Mouse (Mus musculus) C2C12 (cell line): ENCODE results near the gene Ank3.

ENCODE experiments used
- CTCF ChIP-seq: IDR thresholded peaks from one replicate; pipeline ENCODE4 v1.5.1; 2011; ENCODE audit not compliant: control insufficient read depth, insufficient read depth, insufficient read length
- FOSL1 ChIP-seq: IDR thresholded peaks from one replicate; pipeline ENCODE4 v1.8.0; 2011; ENCODE audit warnings: mild to moderate bottlenecking, low read length; ENCODE audit not compliant: poor library complexity, insufficient read depth, severe bottlenecking
- MAX ChIP-seq: IDR thresholded peaks from one replicate; pipeline ENCODE4 v1.6.1; 2011; ENCODE audit warnings: mild to moderate bottlenecking, control low read depth
- USF1 ChIP-seq: IDR thresholded peaks from one replicate; pipeline ENCODE4 v1.6.1; 2011; ENCODE audit warnings: low read depth, mild to moderate bottlenecking, control low read depth, moderate library complexity

DNA sequence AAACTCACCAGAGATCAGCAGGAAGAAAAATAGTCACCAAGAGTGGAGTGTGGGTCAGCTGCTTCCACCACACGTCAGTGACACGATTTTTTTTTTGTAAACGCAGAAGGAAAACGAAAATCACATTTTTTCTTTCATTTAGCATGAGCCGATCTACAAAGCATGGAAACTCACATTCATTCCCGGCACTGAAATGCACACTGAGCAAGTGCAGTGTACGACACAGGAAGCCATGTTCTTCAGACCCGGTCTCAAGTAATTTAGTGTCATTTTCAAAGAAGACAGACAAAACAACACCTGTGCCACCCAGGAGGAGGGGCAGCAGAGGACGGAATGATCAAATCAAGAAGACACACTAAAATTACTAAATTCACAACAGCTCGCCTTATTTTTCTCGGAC lies 625.3 kb downstream of the Ank3 start:
- TF ChIP-seq CTCF, result no peak
- no peak for TF ChIP-seq MAX
- TF ChIP-seq USF1, result no peak
- no peak for TF ChIP-seq FOSL1
